Mouse (Mus musculus) adrenal gland, adult (tissue): ENCODE results near the gene Mypn.
A peak's percentile ranks its signal among the peaks of the same experiment; 100 is the strongest.

Experiments
- DNase-seq, 2 experiments: peaks; one replicate each; pipeline ENCODE4 v3.0.0; 2022 to 2023; ENCODE audit warnings: low spot score in 1 of 2; ENCODE audit not compliant: inconsistent age in 2 of 2

Gene Mypn

GRCm38 (mm10) chr10:63156351-63156750, 47.4 kb downstream of the Mypn start:
- DNase-seq: peak in 1 of 2 experiments; percentile 65

DNA sequence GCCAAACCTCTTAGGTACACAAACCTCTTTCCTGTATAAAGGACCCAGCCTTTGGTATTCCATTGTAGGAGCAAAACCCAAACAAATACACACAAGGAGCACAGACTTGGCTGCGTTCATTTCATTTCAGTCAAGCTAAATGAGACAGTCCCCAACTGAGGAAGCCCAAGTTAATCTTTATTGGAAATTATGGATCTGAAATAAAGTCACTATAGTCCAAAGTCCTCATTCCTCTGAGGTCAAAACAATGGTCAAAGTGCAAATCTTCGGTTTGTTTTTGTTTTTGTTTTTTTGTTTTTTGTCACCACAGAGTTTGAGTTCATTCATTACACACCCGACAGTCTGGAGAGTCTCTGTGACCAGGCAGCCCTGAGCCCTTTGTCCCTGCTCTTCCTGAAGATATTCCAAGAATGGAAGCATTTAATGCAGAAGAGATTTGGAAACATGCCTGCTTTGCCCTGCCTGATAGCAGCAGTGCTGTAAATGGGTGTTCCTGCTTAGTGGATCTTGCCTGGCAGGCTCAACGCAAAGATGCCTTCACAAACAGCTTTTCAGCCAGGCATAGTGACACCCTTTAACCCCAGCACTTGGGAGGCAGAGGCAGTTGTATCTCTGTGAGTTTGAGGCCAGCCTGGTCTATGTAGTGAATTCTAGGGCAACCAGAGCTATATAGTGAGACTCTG, 47.9 kb downstream of the Mypn start:
- DNase-seq: peak; percentile 29 to 69

DNA sequence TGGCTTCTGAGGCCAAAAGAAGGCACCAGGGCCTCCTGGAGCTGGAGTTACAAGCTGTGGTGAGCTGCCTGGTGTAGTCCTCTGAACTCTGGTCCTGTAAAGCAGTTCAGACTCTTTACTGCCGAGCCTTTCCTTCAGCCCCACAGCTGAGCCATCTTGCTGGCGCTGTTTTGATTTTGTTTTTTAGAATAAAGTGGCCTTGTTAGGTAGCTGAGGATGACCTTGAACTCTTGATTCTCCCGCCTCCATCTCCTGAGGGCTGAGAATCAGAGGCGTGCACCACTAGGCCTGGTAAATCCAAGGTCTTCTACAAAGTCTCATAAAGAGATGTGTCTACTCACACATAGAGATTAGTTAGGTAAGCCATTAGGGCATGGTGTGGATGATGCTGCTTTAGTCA, 49.0 kb downstream of the Mypn start:
- peak; percentile 37 to 75 for DNase-seq

DNA sequence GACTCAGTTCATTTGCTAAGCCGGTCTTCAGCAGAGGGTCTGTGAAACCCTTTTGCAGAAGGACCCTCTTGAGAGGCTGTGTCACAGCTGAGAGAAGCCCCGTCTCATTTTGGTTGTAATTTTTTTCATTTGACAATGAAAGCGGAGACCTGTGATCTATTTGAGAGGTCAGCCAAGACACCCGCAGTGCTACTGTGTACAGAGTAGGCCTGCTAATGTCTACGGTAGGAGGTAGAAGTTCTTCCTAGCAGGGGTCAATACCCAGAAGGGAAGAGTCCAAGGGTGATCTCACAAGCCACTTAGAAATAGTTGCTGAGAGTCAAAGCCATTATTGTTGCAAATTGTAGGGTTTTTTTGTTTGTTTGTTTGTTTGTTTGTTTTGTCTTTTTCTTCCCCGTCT, 49.5 kb downstream of the Mypn start:
- DNase-seq: peak in 1 of 2 experiments; percentile 51

GRCm38 (mm10) chr10:63153563-63153962, 50.2 kb downstream of the Mypn start:
- peak; percentile 81 to 95 for DNase-seq

GRCm38 (mm10) chr10:63152358-63152757, 51.4 kb downstream of the Mypn start:
- DNase-seq: no peak

DNA sequence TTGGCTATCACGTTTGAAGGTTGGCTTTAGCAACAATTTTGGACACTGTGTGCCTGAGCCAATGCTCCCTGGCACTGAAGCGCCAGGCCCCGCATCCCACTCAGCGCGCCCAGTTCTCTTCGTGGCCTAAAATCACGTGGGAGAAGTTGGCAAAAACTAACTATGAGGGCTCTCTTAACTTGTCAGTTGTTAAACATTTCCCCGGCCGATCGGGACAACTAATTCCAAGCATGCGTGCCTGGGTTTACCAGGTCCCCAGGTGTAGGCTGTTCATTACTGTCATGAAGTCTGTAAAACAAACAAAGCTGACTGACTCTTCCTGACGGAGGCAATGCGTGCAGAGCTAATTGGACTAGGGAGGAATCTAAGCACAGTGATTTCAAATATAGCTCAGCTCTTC, 61.1 kb downstream of the Mypn start:
- DNase-seq: no peak

DNA sequence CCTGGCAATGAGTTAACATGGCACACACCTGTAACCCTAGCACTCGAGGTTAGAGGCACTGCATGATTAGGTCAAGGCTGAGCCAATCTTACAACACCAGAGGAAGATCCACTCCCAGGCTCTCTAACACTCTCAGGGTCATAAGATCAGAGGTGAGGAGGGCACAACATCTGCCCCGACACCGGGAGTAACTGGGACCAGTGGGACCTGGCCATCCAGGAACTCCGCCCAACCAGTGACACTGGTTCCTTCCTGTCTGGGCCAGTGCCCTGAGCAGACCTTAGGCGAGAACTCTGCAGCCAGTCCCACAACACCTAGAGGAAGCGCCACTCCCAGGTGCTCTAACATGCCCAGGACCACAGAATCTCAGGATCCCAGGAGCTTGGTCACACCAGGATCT, 67.3 kb downstream of the Mypn start:
- no peak for DNase-seq

DNA sequence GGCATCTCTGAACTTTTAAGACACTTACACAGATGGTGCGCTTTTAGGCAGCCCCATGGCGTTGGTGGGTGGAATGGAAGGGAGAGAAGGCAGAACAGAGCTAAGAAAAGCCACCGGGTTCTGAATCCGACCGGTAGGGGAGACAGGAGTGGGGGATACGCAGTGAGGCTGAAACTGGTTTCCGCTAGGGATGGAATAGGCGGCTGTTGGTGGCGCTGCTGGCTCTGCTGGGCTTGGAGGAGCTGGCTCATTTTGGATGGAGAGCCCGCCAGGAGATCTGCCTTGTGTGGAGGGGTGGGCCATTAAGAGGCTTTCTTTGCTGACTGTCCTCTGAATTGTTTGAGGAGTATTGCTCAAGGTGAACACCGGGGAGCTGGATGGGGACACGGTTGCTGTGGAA, 68.1 kb downstream of the Mypn start:
- DNase-seq: no peak

DNA sequence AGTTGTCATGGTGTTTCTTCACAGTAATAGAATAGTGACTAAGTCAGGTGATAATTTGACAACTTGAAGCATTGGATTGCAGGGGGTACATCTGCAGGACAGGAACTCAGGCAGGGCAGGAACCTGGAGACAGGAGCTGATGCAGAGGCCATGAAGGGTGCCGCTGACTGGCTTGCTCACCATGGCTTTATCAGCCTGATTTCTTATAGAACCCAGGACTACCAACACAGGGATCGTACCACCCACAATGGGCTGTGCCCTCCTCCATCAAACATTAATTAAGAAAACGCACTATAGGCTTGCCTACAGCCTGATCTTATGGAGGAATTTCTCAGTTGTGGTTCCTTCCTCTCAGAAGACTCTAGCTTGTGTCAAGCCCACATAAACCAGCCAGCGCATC, 70.4 kb downstream of the Mypn start:
- DNase-seq: no peak

DNA sequence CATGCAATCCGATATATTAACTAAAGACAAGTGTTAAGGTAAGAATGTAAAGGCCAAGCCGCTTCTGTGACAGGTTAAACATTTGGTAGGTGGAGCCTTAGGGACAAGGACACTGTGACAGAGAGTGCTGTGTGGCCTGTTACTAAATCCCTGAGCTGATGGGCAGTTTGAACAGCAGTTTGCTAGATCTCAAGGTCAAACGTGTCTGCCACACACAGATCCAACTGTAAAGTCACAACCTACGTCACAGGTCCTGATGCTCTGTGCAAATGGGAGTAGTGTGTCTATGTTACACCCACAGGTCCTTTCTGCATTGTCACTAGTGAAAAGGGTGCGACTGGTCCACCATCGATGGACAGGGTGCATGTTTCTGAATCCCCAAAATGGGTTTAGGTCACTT, 71.4 kb downstream of the Mypn start:
- peak in 1 of 2 experiments; percentile 42 for DNase-seq

- DNase-seq: no peak
Observed at GRCm38 (mm10) chr10:63130500-63130899, 73.3 kb downstream of the Mypn start.

GRCm38 (mm10) chr10:63128256-63128655, 75.5 kb downstream of the Mypn start:
- peak; percentile 74 to 86 for DNase-seq

- DNase-seq: no peak
Observed at GRCm38 (mm10) chr10:63127156-63127555, 76.6 kb downstream of the Mypn start.

- DNase-seq: no peak
Observed at GRCm38 (mm10) chr10:63126116-63126515, 77.6 kb downstream of the Mypn start.

DNA sequence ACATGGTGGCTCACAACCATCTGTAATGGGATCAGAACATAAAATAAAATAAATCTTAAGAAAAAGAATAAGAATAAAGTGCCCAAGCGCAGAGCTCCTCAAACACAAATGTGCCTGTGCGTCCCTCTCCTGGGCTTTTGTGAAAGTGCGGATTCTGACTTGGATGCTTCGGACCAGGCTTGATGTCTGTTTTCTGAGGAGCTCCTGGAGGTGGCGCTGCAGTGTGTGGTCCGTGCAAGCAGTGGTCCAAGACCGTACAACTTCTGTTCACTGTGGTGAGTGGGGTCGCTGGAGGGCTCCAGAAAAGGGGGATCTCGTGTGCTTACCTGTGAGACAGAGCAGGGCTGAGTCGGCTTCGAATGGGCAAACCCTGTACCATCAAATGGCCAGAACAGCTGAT, 78.4 kb downstream of the Mypn start:
- peak in 1 of 2 experiments; percentile 48 for DNase-seq

DNA sequence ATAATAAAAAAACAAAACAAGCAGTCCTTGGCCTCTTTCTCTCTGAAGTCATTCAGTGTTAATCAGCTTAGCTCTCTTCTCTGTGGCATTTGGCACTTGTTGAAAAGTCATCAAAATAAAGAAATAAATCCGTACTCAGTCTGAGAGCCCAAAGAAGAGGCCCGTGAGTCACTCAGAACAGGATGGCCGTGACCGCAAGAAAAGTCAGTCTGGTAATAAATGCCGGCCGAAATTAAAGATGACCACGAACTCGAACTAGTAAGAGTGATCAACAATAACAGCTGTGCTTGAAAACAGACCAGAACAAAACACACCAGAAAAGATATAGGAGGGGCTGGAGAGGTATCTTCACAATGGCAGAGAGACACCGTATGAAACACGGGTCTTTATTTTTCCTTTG, 79.7 kb downstream of the Mypn start:
- DNase-seq: peak; percentile 66 to 88

DNA sequence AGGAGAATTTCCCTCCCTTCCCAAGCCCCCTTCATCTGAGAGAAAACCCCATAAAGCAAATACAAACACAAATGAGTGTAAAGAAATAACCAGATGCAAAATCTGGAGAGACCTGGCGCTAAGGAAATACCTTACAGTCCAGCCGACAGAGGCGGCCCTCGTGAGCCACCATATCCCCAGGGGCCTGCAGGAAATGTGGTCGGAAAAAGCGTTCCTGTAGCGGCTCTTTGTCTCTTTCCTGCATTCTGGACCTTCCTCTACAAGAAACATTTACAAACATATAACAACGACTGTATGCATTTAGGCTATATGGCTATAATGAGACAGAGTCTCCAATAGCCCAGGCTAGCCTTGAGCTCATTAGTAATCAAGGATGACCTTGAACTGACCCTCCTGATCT, 80.6 kb downstream of the Mypn start:
- DNase-seq: peak in 1 of 2 experiments; percentile 41

DNA sequence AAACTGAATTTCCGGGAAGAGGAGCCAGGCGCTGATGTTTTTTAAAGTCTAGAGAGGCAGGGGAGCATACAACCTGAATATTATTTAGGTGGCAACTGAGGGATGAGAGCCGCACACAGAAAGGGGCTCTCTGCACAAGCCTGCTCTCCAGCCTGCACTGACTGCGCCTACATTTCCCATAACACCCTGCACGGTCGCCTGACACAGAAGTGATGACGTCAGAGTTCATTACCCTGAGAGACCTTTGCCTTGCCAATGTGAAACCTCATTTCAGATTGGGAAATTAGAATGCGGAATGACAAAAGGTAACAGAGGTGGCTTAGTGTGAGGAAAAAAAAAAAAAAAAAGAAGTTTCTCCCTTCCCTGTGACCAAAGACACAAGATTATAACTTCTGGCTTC, 81.2 kb downstream of the Mypn start:
- DNase-seq: peak; percentile 26 to 76

GRCm38 (mm10) chr10:63121961-63122360, 81.8 kb downstream of the Mypn start:
- no peak for DNase-seq

DNA sequence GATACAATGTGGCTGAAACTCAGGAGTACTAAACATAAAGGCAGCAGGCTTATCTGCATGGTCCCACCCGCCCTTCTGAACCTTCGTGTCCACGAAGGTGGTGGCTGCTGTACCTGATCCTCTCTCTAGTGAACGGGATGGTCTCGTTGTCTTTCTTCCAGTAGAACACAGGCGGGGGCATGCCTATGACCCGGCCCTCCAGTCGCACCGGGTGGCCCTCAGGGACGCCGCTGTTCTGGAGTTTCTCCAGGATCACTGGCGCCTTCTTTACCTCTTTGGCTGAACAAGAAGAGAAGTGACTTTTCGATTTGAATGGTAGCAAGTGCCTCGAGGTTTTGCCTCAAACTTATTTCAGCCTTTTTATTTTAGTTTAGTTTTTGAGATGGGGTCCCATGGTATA, 83.8 kb downstream of the Mypn start:
- DNase-seq: no peak

GRCm38 (mm10) chr10:63117583-63117982, 86.2 kb downstream of the Mypn start:
- no peak for DNase-seq

- DNase-seq: no peak
Observed at GRCm38 (mm10) chr10:63116376-63116775, 87.4 kb downstream of the Mypn start.
